Mouse (Mus musculus) intestine, embryonic 16.5 days (tissue): ENCODE measurements around the gene Col7a1. TPM values are rescaled to one million over a fixed set of nuclear protein-coding genes. Genes with fewer than 3 reads are reported as not detected.
A peak's percentile ranks its signal among the peaks of the same experiment; 100 is the strongest.

ENCODE experiments used
- ATAC-seq: fragments of 200-750 bp; cut with Nextera tagmentation; 2 replicates; pipeline ENCODE4 v1.8.0; 2017; ENCODE audit warnings: moderate TSS enrichment, moderate library complexity
- H3K27ac ChIP-seq: fragments of 300-500 bp; sonication (generic); 2 replicates; pipeline ENCODE4 v1.5.1; 2014; ENCODE audit warnings: mild to moderate bottlenecking, low read length
- H3K27me3 ChIP-seq: fragments of 300-500 bp; sonication (generic); replicated peaks from 2 replicates; pipeline ENCODE4 v1.6.1; 2014; ENCODE audit warnings: low read length, control low read depth, mixed read lengths; ENCODE audit not compliant: control insufficient read depth, insufficient read depth
- H3K36me3 ChIP-seq: fragments of 300-500 bp; sonication (generic); 2 replicates; pipeline ENCODE4 v1.6.1; 2014; ENCODE audit warnings: low read length, control low read depth; ENCODE audit not compliant: control insufficient read depth, insufficient read depth
- H3K4me1 ChIP-seq: fragments of 300-500 bp; sonication (generic); 2 replicates; pipeline ENCODE4 v1.6.1; 2014; ENCODE audit warnings: low read length, control low read depth, mixed read lengths; ENCODE audit not compliant: control insufficient read depth, insufficient read depth
- H3K4me2 ChIP-seq: fragments of 300-500 bp; sonication (generic); 2 replicates; pipeline ENCODE4 v1.6.1; 2014; ENCODE audit warnings: low read depth, low read length, control low read depth
- H3K4me3 ChIP-seq: fragments of 300-500 bp; sonication (generic); 2 replicates; pipeline ENCODE4 v1.5.1; 2014; ENCODE audit warnings: mild to moderate bottlenecking, low read length
- H3K9ac ChIP-seq: fragments of 300-500 bp; sonication (generic); 2 replicates; pipeline ENCODE4 v1.6.1; 2014; ENCODE audit warnings: low read depth, low read length
- H3K9me3 ChIP-seq: fragments of 300-500 bp; sonication (generic); 2 replicates; pipeline ENCODE4 v1.6.1; 2016; ENCODE audit warnings: low read length, control low read depth; ENCODE audit not compliant: control insufficient read depth
- WGBS: fragments of 180-500 bp; shearing (Covaris S2); extraction: QIAGEN DNeasy Blood & Tissue Kit; methylation state at CpG from one replicate; pipeline ENCODE4 v1.1.7; 2014; 5-methylcytosine and 5-hydroxymethylcytosine counted together
- microRNA counts: library from miRNA; unstranded; fragments of <30 nt; microRNA quantifications from one replicate; lab custom pipeline; 2016
- microRNA-seq: library from miRNA; unstranded; fragments of <30 nt; microRNA quantifications from one replicate; pipeline ENCODE4, GENCODE M21; 2016
- polyA plus RNA-seq: library from polyadenylated mRNA; unstranded; fragments of >200 nt; fragmentation: Nextera tagmentation; extraction: Ambion mirVana; gene quantifications from 2 replicates; pipeline ENCODE4 v1.2.1, GENCODE M21; 2015

Col7a1 gene
- polyA plus RNA-seq, 1 experiment from 2014 or later = 0.99 TPM

GRCm38 (mm10) chr9:109028421-109028820 lies 75.0 kb downstream of the Col7a1 start:
- no peak overlapping the region for H3K27ac ChIP-seq
- no peaks in the 10 kb centered on the region for H3K36me3 ChIP-seq
- no peak overlapping the region for H3K9ac ChIP-seq

GRCm38 (mm10) chr9:109028919-109029318 lies 75.5 kb downstream of the Col7a1 start:
- Histone ChIP-seq H3K27me3 (no peaks in the 10 kb centered on the region), H3K4me2 (no peak overlapping the region), H3K4me1 (peaks cover 12% of the 10 kb centered on the region; the same call in 1 of the 2 replicates), H3K27ac (0 out of 2 replicates have a peak overlapping the region, but pooled peaks have one; percentile 21), H3K36me3 (no peaks in the 10 kb centered on the region), H3K9me3 (no peaks in the 10 kb centered on the region), H3K9ac (no peak overlapping the region), H3K4me3 (no peak overlapping the region)
- WGBS = 67% methylated on average over 5 of the region's 5 CpGs
- peak; percentile 73 for ATAC-seq

More at GRCm38 (mm10) chr9:109028421-109028820, 75.0 kb downstream of the Col7a1 start:
- Histone ChIP-seq H3K9me3 (no peaks in the 10 kb centered on the region), H3K4me3 (no peak overlapping the region), H3K4me1 (peaks cover 12% of the 10 kb centered on the region; the same call in 1 of the 2 replicates), H3K4me2 (no peak overlapping the region), H3K27me3 (no peaks in the 10 kb centered on the region)
- WGBS = 81% methylated on average over 3 of the region's 3 CpGs
- ATAC-seq = no peak

GRCm38 (mm10) chr9:109030312-109030711 lies 76.9 kb downstream of the Col7a1 start:
- H3K27ac ChIP-seq = no peak overlapping the region
- no peaks in the 10 kb centered on the region for H3K9me3 ChIP-seq
- 65% methylated on average over 3 of the region's 3 CpGs for WGBS
- H3K9ac ChIP-seq = no peak overlapping the region
- H3K4me2 ChIP-seq = no peak overlapping the region
- no peak for ATAC-seq
- H3K27me3 ChIP-seq = no peaks in the 10 kb centered on the region
- no peak overlapping the region for H3K4me3 ChIP-seq
- H3K4me1 ChIP-seq = peaks cover 12% of the 10 kb centered on the region; the same call in 1 of the 2 replicates
- H3K36me3 ChIP-seq = no peaks in the 10 kb centered on the region

GRCm38 (mm10) chr9:109031001-109031400 lies 77.6 kb downstream of the Col7a1 start:
- no peak overlapping the region for H3K27ac ChIP-seq
- ATAC-seq = no peak
- 93% methylated on average over 7 of the region's 7 CpGs for WGBS
- no peak overlapping the region for H3K4me3 ChIP-seq
- no peak overlapping the region for H3K4me2 ChIP-seq
- H3K27me3 ChIP-seq = no peaks in the 10 kb centered on the region
- no peak overlapping the region for H3K9ac ChIP-seq
- H3K4me1 ChIP-seq = peaks cover 12% of the 10 kb centered on the region; the same call in 1 of the 2 replicates
- H3K36me3 ChIP-seq = no peaks in the 10 kb centered on the region
- no peaks in the 10 kb centered on the region for H3K9me3 ChIP-seq

- 86% methylated on average over 8 of the region's 8 CpGs for WGBS
- Histone ChIP-seq H3K4me3 (no peak overlapping the region), H3K9me3 (no peaks in the 10 kb centered on the region), H3K27ac (no peak overlapping the region), H3K9ac (no peak overlapping the region), H3K4me1 (peaks cover 12% of the 10 kb centered on the region; the same call in 1 of the 2 replicates), H3K27me3 (no peaks in the 10 kb centered on the region), H3K4me2 (no peak overlapping the region), H3K36me3 (no peaks in the 10 kb centered on the region)
- ATAC-seq = no peak
These were observed 78.3 kb downstream of the Col7a1 start for GRCm38 (mm10) chr9:109031686-109032085.

GRCm38 (mm10) chr9:109032435-109032834 lies 79.0 kb downstream of the Col7a1 start:
- 80% methylated on average over 6 of the region's 6 CpGs for WGBS
- no peaks in the 10 kb centered on the region for H3K36me3 ChIP-seq
- ATAC-seq = no peak

More at GRCm38 (mm10) chr9:109032435-109032834, 79.0 kb downstream of the Col7a1 start:
- no peaks in the 10 kb centered on the region for H3K27me3 ChIP-seq
- peaks cover 12% of the 10 kb centered on the region; the same call in 1 of the 2 replicates for H3K4me1 ChIP-seq
- H3K9ac ChIP-seq = no peak overlapping the region
- no peak overlapping the region for H3K4me3 ChIP-seq
- no peaks in the 10 kb centered on the region for H3K9me3 ChIP-seq
- no peak overlapping the region for H3K4me2 ChIP-seq
- H3K27ac ChIP-seq = no peak overlapping the region

MicroRNAs encoded within 50 kb of the gene (microRNA counts, 519-probe panel; counts per million panel counts)
- microRNA mmu-miR-711 (lab: Ali Mortazavi, UCI) = 35.7 counts per million

Small RNAs within 50 kb of the gene (microRNA-seq; reads per million reads assigned to microRNA genes)
- gene Mir711 = not detected

Other genes with a start within 250 kb of the Col7a1 start
- gene Ip6k2, start 169.8 kb upstream of the Col7a1 start, polyA plus RNA-seq = 57.2 and 59.4 TPM in 2 replicates
- 11.3 and 14.5 TPM in 2 replicates for gene Nckipsd, start 145.2 kb upstream of the Col7a1 start, polyA plus RNA-seq
- 0.47 and 0.61 TPM in 2 replicates for gene Celsr3, start 127.3 kb upstream of the Col7a1 start, polyA plus RNA-seq
- gene Slc26a6, start 100.3 kb upstream of the Col7a1 start, polyA plus RNA-seq = 75.9 and 94.2 TPM in 2 replicates
- gene Tmem89, start 39.0 kb upstream of the Col7a1 start, polyA plus RNA-seq = 0.18 TPM in 1 of 2 replicates, not detected in the other
- gene Uqcrc1, start 17.0 kb upstream of the Col7a1 start, polyA plus RNA-seq = 730 and 748 TPM in 2 replicates
- not detected in 2 replicates for gene Ucn2, start 32.4 kb downstream of the Col7a1 start, polyA plus RNA-seq
- 15.1 and 21.7 TPM in 2 replicates for gene Pfkfb4, start 38.2 kb downstream of the Col7a1 start, polyA plus RNA-seq
- 162 and 184 TPM in 2 replicates for gene Shisa5, start 85.0 kb downstream of the Col7a1 start, polyA plus RNA-seq
- 13.0 and 14.4 TPM in 2 replicates for gene Trex1, start 106.1 kb downstream of the Col7a1 start, polyA plus RNA-seq
- gene Atrip, start 120.5 kb downstream of the Col7a1 start, polyA plus RNA-seq = 18.4 and 21.5 TPM in 2 replicates
- gene Ccdc51, start 128.9 kb downstream of the Col7a1 start, polyA plus RNA-seq = 20.0 and 20.2 TPM in 2 replicates
- gene Tma7, start 129.0 kb downstream of the Col7a1 start, polyA plus RNA-seq = 597 and 612 TPM in 2 replicates
- gene Plxnb1, start 141.8 kb downstream of the Col7a1 start, polyA plus RNA-seq = 4.7 and 5.2 TPM in 2 replicates
- gene Fbxw21, start 208.5 kb downstream of the Col7a1 start, polyA plus RNA-seq = not detected in 2 replicates
- gene Fbxw13, start 242.4 kb downstream of the Col7a1 start, polyA plus RNA-seq = not detected in 2 replicates